Mouse (Mus musculus): ENCODE data around the gene Tuba3a. TPM values are rescaled to one million over a fixed set of nuclear protein-coding genes. Genes with fewer than 3 reads are reported as not detected.
A peak's percentile ranks its signal among the peaks of the same experiment; 100 is the strongest.

The Tuba3a gene
- polyA plus RNA-seq, 1 experiment from 2014 or later: 0.19 TPM

DNA sequence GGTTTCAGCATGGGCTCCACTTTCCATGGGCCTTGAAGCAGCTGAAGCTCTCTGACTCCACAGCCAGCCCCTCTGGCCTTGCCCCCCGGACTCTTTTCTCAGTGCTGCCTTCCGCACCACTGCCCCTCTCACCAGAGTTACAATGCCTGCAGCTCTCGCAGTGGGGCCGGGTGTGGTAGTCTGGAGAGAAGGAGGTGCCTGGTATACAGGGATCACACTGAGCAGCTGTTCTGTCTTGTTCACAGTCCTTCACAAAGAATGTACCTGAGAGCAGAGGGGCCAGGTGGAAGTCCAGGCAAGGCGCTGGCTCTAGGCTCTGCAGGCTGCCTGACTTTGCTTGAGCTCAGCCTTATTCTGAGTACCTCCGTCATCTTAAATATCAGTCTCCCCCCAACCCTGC, 49.5 kb downstream of the Tuba3a start:
- no peak overlapping the region for H3K4me3 ChIP-seq (replicated peaks)
- H3K9ac ChIP-seq: no peak overlapping the region
- 68% methylated on average over 6 of the region's 6 CpGs for WGBS
- peaks cover 23% of the 10 kb centered on the region for H3K4me1 ChIP-seq
- no peaks in the 10 kb centered on the region for H3K36me3 ChIP-seq
- no peak overlapping the region for H3K27ac ChIP-seq
- H3K4me2 ChIP-seq: no peak overlapping the region
- H3K9me3 ChIP-seq (replicated peaks): no peaks in the 10 kb centered on the region
- ATAC-seq (replicated peaks; ENCODE audit: low FRiP score): no peak; the same call in 1 of the 2 replicates
- no peaks in the 10 kb centered on the region for H3K27me3 ChIP-seq

DNA sequence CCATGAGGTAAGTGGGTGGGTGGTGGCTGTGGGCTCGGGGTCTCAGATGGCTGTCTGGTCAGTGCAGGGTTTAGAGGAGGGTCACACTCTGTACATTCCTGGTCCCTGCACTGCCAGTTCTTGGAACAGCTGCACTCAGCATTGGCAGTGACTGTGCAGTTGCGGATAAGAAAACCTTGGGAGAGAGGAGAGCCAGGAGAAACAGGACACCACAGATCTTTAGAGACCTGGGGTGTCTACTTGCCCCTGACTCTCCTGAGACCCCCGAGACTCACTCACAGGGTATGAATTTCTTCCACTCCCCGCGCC, 51.4 kb downstream of the Tuba3a start:
- H3K9ac ChIP-seq: no peak overlapping the region
- ATAC-seq (replicated peaks; ENCODE audit: low FRiP score): no peak
- no peak overlapping the region for H3K4me2 ChIP-seq
- no peaks in the 10 kb centered on the region for H3K27me3 ChIP-seq
- H3K27ac ChIP-seq: 0 out of 2 replicates have a peak overlapping the region, but pooled peaks have one; percentile 18
- H3K9me3 ChIP-seq (replicated peaks): no peaks in the 10 kb centered on the region
- no peak overlapping the region for H3K4me3 ChIP-seq (replicated peaks)
- H3K36me3 ChIP-seq: no peaks in the 10 kb centered on the region
- 59% methylated on average over 5 of the region's 5 CpGs for WGBS
- H3K4me1 ChIP-seq: peaks cover 32% of the 10 kb centered on the region

DNA sequence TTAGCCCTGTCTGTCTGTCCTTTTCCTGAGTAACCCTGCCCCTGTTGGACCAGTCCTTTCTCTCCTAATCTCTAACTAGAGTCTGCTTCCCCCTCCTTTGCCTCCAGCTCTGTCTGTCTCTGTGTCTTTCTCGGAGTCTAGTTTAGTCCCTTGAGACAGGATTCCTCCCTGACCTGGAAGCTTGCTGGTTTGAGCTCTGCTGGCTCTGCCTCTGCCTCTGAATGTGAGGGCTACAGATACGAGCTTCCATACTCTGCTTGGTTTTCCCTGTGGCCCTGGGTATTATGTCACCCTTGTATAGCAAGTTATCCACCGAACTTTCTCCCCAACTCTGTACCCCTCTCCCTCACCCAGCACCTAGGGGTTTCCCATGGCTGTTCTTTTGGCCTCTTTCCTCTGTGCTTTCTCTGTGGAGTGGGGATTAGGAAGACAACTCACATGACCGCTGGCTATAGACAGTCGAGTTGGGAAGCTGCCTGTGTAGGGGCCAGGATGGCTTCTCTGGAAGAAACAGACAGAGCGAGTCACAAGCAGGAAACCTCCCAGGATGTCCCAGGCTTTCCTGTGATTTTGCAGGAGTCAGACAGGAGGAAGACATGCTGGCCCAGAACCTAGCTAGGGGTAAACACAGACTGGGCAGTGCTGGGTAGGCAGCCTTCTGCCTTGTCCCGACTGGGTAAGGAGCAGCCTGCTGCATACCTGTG, 51.9 kb downstream of the Tuba3a start:
- Histone ChIP-seq H3K4me1 (peaks cover 32% of the 10 kb centered on the region), H3K4me3 (replicated peaks) (no peak overlapping the region), H3K4me2 (no peak overlapping the region), H3K27me3 (no peaks in the 10 kb centered on the region), H3K9ac (no peak overlapping the region), H3K9me3 (replicated peaks) (no peaks in the 10 kb centered on the region), H3K36me3 (no peaks in the 10 kb centered on the region), H3K27ac (0 out of 2 replicates have a peak overlapping the region, but pooled peaks have one; percentile 18)
- WGBS: 63% methylated on average over 7 of the region's 7 CpGs
- no peak for ATAC-seq (replicated peaks; ENCODE audit: low FRiP score)

DNA sequence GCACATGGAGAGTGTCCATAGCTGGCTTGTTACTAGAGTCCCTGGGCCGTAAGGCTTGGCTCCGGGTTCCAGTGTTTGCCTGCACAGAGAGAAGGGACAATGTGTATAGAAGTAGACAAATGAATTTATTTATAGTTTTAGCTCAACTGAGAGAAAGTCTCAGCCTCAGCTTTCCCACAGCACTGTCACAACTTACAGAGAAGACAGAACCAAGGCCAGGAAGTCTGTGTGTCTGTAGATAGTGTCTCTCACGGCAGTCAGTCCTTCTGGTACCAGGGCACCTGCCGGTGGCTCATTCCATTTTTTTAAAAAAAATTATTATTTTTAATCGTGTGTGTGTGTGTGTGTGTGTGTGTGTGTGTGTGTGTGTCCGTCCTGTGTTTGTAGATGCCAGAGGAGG, 53.3 kb downstream of the Tuba3a start:
- peak overlapping the region; percentile 96; the same call in 1 of the 2 replicates for H3K4me2 ChIP-seq
- H3K4me3 ChIP-seq (replicated peaks): no peak overlapping the region
- peaks cover 36% of the 10 kb centered on the region for H3K4me1 ChIP-seq
- H3K9ac ChIP-seq: no peak overlapping the region
- H3K27me3 ChIP-seq: no peaks in the 10 kb centered on the region
- no peaks in the 10 kb centered on the region for H3K9me3 ChIP-seq (replicated peaks)
- 75% methylated on average over 6 of the region's 6 CpGs for WGBS
- H3K27ac ChIP-seq: no peak overlapping the region
- no peaks in the 10 kb centered on the region for H3K36me3 ChIP-seq
- ATAC-seq (replicated peaks; ENCODE audit: low FRiP score): no peak

DNA sequence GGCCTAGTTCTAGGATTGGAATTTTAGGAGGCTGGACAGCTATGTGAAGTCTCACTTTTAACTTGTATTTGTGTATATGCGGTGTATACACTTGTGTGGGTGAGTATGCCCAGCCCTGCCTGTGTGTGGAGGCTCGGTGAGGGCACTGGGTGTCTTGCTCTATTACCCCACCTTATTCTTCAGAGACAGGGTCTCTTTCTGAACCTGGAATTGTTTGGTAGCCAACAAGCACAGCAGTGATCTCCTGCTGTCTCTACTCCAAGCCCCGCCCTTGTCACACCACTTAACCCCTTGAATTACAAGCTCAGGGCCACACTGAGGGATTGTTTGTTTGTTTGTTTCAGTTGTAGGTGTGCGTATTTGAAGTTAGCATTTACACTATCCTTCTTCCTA, 53.8 kb downstream of the Tuba3a start:
- 58% methylated on average over 4 of the region's 4 CpGs for WGBS
- peak overlapping the region; percentile 55 for H3K4me3 ChIP-seq (replicated peaks)
- H3K36me3 ChIP-seq: no peaks in the 10 kb centered on the region
- H3K9me3 ChIP-seq (replicated peaks): no peaks in the 10 kb centered on the region
- peak overlapping the region; percentile 73; the same call in 1 of the 2 replicates for H3K27ac ChIP-seq
- peak overlapping the region; percentile 96 for H3K4me2 ChIP-seq
- no peak for ATAC-seq (replicated peaks; ENCODE audit: low FRiP score)
- peak overlapping the region; percentile 72 for H3K9ac ChIP-seq
- H3K27me3 ChIP-seq: no peaks in the 10 kb centered on the region
- H3K4me1 ChIP-seq: peaks cover 36% of the 10 kb centered on the region

DNA sequence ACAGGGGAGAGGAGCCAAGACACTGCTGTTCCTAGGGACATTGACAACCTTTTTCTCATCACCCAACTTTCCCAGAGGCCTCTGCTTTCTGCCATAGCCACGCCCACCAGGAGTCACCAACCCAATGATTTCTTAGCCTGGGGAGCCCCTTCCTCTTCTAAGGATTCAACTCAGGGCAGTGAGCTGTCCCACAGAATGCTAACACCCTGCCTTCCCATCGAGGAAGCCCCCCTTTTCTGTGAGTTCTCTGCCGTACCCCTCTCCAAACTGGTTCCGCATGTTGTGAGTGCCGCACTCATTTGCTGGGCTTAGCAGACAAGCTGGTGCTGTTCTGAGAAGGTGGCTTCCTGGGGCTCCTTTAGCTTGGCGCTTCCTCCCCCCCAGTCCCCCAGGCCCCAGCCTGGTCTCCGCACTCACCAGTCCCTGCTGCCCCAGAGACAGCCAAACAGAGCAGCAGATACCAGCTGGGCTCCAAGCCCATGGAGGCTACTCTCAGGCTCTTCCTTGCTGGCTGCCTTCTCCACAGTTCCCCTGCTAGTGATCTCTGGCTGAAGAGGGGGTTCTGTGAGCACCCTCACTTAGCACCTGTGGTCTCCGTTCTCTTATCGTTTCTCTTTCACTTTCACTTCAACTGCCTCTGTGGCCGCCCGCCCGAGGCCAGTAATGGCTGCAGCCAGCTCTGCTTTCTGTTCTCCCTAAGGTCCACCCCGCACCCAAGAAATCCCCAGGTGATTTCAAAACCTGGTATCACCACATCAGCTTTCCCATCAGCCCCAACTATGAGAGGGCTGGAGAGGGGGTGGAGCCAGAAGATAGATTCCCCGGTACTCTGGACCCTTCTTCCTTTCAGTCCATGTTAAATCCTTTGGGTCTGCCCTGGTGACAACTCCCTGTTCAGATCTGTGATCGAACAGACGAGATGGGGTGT, 54.5 kb downstream of the Tuba3a start, which contains the start of gene Tapbpl:
Gene Tapbpl (minus strand): TSS at position 744 of the 928 bp plus-strand sequence.
- H3K4me2 ChIP-seq: peak within 1 kb of the TSS; percentile 96
- H3K27me3 ChIP-seq: no peaks in the 10 kb centered on the region
- peaks cover 36% of the 10 kb centered on the region for H3K4me1 ChIP-seq
- peak within 1 kb of the TSS; percentile 72 for H3K9ac ChIP-seq
- ATAC-seq (replicated peaks; ENCODE audit: low FRiP score): peak; percentile 65
- no peaks in the 10 kb centered on the region for H3K9me3 ChIP-seq (replicated peaks)
- H3K4me3 ChIP-seq (replicated peaks): peak within 1 kb of the TSS; percentile 55
- 6% methylated on average over 16 of the region's 16 CpGs for WGBS
- no peaks in the 10 kb centered on the region for H3K36me3 ChIP-seq
- peak within 1 kb of the TSS; percentile 73 for H3K27ac ChIP-seq

DNA sequence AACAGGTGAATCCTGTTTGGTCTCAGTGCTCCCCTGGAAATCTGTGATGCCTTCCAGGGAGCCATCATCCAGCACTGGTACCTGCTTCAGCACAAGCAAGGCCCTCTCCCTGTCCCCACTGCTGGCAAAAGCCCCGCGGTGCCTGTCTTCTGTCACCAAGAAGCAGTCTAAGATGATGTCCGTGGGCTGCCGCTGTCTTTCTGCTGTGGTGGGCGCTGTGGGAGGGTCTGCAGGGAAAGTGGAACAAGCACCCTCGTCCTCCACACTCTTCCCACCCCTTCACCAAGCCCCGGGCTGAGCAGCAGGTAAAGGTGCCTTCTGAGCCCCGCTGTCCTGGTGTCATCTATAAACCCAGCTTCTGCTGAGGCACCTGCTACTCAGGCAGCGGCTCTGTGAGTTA, 55.3 kb downstream of the Tuba3a start:
- Histone ChIP-seq H3K27ac (no peak overlapping the region), H3K4me3 (replicated peaks) (no peak overlapping the region), H3K27me3 (no peaks in the 10 kb centered on the region), H3K36me3 (no peaks in the 10 kb centered on the region), H3K9ac (no peak overlapping the region), H3K4me1 (peaks cover 36% of the 10 kb centered on the region), H3K9me3 (replicated peaks) (no peaks in the 10 kb centered on the region), H3K4me2 (peak overlapping the region; percentile 96)
- 68% methylated on average over 9 of the region's 9 CpGs for WGBS
- no peak for ATAC-seq (replicated peaks; ENCODE audit: low FRiP score)

Small RNA genes lying within 50 kb of the gene (microRNA-seq; reads per million reads assigned to microRNA genes)
- gene Mir8113: not detected

Other genes starting within 250 kb of the Tuba3a start
- gene Ing4, start 246.3 kb downstream of the Tuba3a start, polyA plus RNA-seq (2015; fragmentation: Nextera tagmentation; extraction: Ambion mirVana): 135 and 138 TPM in 2 replicates
- 14.4 and 15.4 TPM in 2 replicates for gene Acrbp, start 236.4 kb downstream of the Tuba3a start, polyA plus RNA-seq (2015; fragmentation: Nextera tagmentation; extraction: Ambion mirVana)
- 0.33 and 0.55 TPM in 2 replicates for gene Lpar5, start 218.1 kb downstream of the Tuba3a start, polyA plus RNA-seq (2015; fragmentation: Nextera tagmentation; extraction: Ambion mirVana)
- 99.2 and 100 TPM in 2 replicates for gene Chd4, start 190.1 kb downstream of the Tuba3a start, polyA plus RNA-seq (2015; fragmentation: Nextera tagmentation; extraction: Ambion mirVana)
- gene Nop2, start 154.1 kb downstream of the Tuba3a start, polyA plus RNA-seq (2015; fragmentation: Nextera tagmentation; extraction: Ambion mirVana): 65.0 and 69.0 TPM in 2 replicates
- gene Iffo1, start 140.8 kb downstream of the Tuba3a start, polyA plus RNA-seq (2015; fragmentation: Nextera tagmentation; extraction: Ambion mirVana): 9.6 and 10.4 TPM in 2 replicates
- 2,116 and 2,124 TPM in 2 replicates for gene Gapdh, start 119.6 kb downstream of the Tuba3a start, polyA plus RNA-seq (2015; fragmentation: Nextera tagmentation; extraction: Ambion mirVana)
- gene Ncapd2, start 94.3 kb downstream of the Tuba3a start, polyA plus RNA-seq (2015; fragmentation: Nextera tagmentation; extraction: Ambion mirVana): 141 and 151 TPM in 2 replicates
- 220 and 238 TPM in 2 replicates for gene Mrpl51, start 94.2 kb downstream of the Tuba3a start, polyA plus RNA-seq (2015; fragmentation: Nextera tagmentation; extraction: Ambion mirVana)
- 6.5 and 6.7 TPM in 2 replicates for gene Vamp1, start 70.5 kb downstream of the Tuba3a start, polyA plus RNA-seq (2015; fragmentation: Nextera tagmentation; extraction: Ambion mirVana)
- 5.4 and 6.1 TPM in 2 replicates for gene Tapbpl, start 54.2 kb downstream of the Tuba3a start, polyA plus RNA-seq (2015; fragmentation: Nextera tagmentation; extraction: Ambion mirVana)
- 1.8 and 2.8 TPM in 2 replicates for gene Cd27, start 49.0 kb downstream of the Tuba3a start, polyA plus RNA-seq (2015; fragmentation: Nextera tagmentation; extraction: Ambion mirVana)
- gene Ltbr, start 27.8 kb upstream of the Tuba3a start, polyA plus RNA-seq (2015; fragmentation: Nextera tagmentation; extraction: Ambion mirVana): 58.7 and 62.6 TPM in 2 replicates
- gene Scnn1a, start 34.6 kb upstream of the Tuba3a start, polyA plus RNA-seq (2015; fragmentation: Nextera tagmentation; extraction: Ambion mirVana): 4.4 and 4.8 TPM in 2 replicates
- gene Tnfrsf1a, start 63.3 kb upstream of the Tuba3a start, polyA plus RNA-seq (2015; fragmentation: Nextera tagmentation; extraction: Ambion mirVana): 73.2 and 83.3 TPM in 2 replicates
- 4.7 and 4.9 TPM in 2 replicates for gene Plekhg6, start 94.8 kb upstream of the Tuba3a start, polyA plus RNA-seq (2015; fragmentation: Nextera tagmentation; extraction: Ambion mirVana)
- 137 and 148 TPM in 2 replicates for gene Cd9, start 208.7 kb upstream of the Tuba3a start, polyA plus RNA-seq (2015; fragmentation: Nextera tagmentation; extraction: Ambion mirVana)

Measured in kidney, embryonic 15.5 days (tissue).